Mouse (Mus musculus): ENCODE measurements around the gene Zfyve27. TPM values are rescaled to one million over a fixed set of nuclear protein-coding genes. Genes with fewer than 3 reads are reported as not detected.

The Zfyve27 gene
- polyA plus RNA-seq, 1 experiment: 49.5 TPM

GRCm38 (mm10) chr19:42229499-42230287, 65.9 kb downstream of the Zfyve27 start:
- no peaks in the 10 kb centered on the region for H3K36me3 ChIP-seq (ENCODE audit: control insufficient read depth, insufficient read depth, low read length)
- 76% methylated on average over 17 of the region's 17 CpGs for WGBS
- no peak for TF ChIP-seq CTCF (IDR thresholded peaks at IDR 0.05; ENCODE audit: extremely low read depth, insufficient read depth, insufficient read length, insufficient replicate concordance)
- TF ChIP-seq POLR2A (IDR thresholded peaks at IDR 0.05; ENCODE audit: low read depth, low read length): no peak
- no peak for DNase-seq (ENCODE audit: low read depth in 1 of 2, low spot score in 2 of 2)
- H3K4me3 ChIP-seq (ENCODE audit: extremely low read depth, insufficient read depth, insufficient read length): no peak overlapping the region
- no peak overlapping the region for H3K27ac ChIP-seq (ENCODE audit: insufficient read depth, low read length)
- H3K4me1 ChIP-seq (ENCODE audit: control insufficient read depth, insufficient read depth, insufficient read length): no peaks in the 10 kb centered on the region
- H3K27me3 ChIP-seq (ENCODE audit: control insufficient read depth, insufficient read depth, low read length): no peaks in the 10 kb centered on the region

GRCm38 (mm10) chr19:42230288-42230568, 66.5 kb downstream of the Zfyve27 start:
- no peaks in the 10 kb centered on the region for H3K27me3 ChIP-seq (ENCODE audit: control insufficient read depth, insufficient read depth, low read length)
- no peak for DNase-seq (ENCODE audit: low read depth in 1 of 2, low spot score in 2 of 2)
- no peaks in the 10 kb centered on the region for H3K4me1 ChIP-seq (ENCODE audit: control insufficient read depth, insufficient read depth, insufficient read length)
- WGBS: 83% methylated on average over 5 of the region's 5 CpGs
- no peak overlapping the region for H3K27ac ChIP-seq (ENCODE audit: insufficient read depth, low read length)
- no peak for TF ChIP-seq CTCF (IDR thresholded peaks at IDR 0.05; ENCODE audit: extremely low read depth, insufficient read depth, insufficient read length, insufficient replicate concordance)
- no peak for TF ChIP-seq POLR2A (IDR thresholded peaks at IDR 0.05; ENCODE audit: low read depth, low read length)
- H3K4me3 ChIP-seq (ENCODE audit: extremely low read depth, insufficient read depth, insufficient read length): no peak overlapping the region
- H3K36me3 ChIP-seq (ENCODE audit: control insufficient read depth, insufficient read depth, low read length): no peaks in the 10 kb centered on the region

DNA sequence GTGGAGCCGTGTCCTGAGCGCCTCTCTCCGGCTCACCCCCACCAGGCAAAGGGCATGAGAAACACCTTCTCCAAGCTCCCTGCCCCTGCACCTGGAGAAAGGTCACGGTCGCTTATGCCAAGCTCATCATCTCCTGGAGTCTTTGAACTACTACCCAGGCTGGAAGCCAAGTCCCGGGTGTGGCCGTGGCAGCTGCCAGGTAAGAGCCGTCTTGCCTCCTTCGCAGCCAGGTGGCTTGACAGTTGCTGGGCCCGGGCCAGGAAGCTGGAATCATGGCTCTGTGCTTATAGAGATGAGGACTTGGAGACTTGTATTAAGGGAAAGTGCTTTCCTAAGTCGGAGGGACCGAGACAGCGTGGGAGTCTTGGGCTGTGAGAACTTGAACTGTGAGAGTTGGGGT, 67.2 kb downstream of the Zfyve27 start:
- no peak for TF ChIP-seq CTCF (IDR thresholded peaks at IDR 0.05; ENCODE audit: extremely low read depth, insufficient read depth, insufficient read length, insufficient replicate concordance)
- no peak for TF ChIP-seq POLR2A (IDR thresholded peaks at IDR 0.05; ENCODE audit: low read depth, low read length)
- Histone ChIP-seq H3K27ac (ENCODE audit: insufficient read depth, low read length) (no peak overlapping the region), H3K4me3 (ENCODE audit: extremely low read depth, insufficient read depth, insufficient read length) (no peak overlapping the region), H3K4me1 (ENCODE audit: control insufficient read depth, insufficient read depth, insufficient read length) (no peaks in the 10 kb centered on the region), H3K36me3 (ENCODE audit: control insufficient read depth, insufficient read depth, low read length) (no peaks in the 10 kb centered on the region), H3K27me3 (ENCODE audit: control insufficient read depth, insufficient read depth, low read length) (no peaks in the 10 kb centered on the region)
- DNase-seq (ENCODE audit: low read depth in 1 of 2, low spot score in 2 of 2): no peak
- 90% methylated on average over 13 of the region's 13 CpGs for WGBS

DNA sequence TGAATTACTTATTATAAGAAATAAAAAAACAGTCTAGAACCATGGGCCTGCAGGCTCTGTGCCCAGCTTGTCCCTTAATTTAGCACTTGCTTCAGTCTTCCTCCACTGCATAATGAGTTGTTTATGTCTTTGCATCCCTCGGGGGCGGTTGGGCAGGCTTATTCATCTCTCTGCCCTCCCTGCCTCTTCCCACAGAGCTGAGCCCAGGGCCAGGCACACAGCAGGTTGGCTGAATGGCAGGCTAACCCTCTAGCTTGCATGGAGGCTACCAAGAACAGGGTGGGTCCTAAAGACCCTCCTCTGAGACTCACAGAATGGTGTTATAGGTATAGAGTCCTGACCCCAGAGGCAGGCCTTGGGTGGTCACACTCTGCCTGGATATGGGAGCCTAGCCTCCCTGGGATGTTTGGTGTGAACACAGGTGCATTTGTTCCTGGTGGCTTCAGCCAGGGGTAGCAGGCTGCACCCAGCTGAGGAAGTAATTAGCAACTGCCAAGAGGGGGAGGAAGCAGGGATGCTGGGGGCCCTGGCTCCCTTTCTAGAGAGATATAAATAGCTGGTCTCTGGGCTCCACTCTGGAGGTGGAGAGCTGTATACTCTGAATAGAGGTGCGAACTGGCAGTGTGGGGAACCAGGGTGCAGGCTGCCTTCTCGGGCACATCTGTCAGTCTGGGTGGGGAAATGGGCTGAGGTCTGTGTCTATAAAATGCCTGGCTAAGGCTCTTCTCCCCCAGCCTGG, 74.0 kb downstream of the Zfyve27 start:
- no peaks in the 10 kb centered on the region for H3K27me3 ChIP-seq (ENCODE audit: control insufficient read depth, insufficient read depth, low read length)
- H3K4me1 ChIP-seq (ENCODE audit: control insufficient read depth, insufficient read depth, insufficient read length): no peaks in the 10 kb centered on the region
- H3K36me3 ChIP-seq (ENCODE audit: control insufficient read depth, insufficient read depth, low read length): no peaks in the 10 kb centered on the region
- DNase-seq (ENCODE audit: low read depth in 1 of 2, low spot score in 2 of 2): no peak
- H3K4me3 ChIP-seq (ENCODE audit: extremely low read depth, insufficient read depth, insufficient read length): no peak overlapping the region
- H3K27ac ChIP-seq (ENCODE audit: insufficient read depth, low read length): no peak overlapping the region
- TF ChIP-seq CTCF (IDR thresholded peaks at IDR 0.05; ENCODE audit: extremely low read depth, insufficient read depth, insufficient read length, insufficient replicate concordance) (no peak), POLR2A (IDR thresholded peaks at IDR 0.05; ENCODE audit: low read depth, low read length) (no peak)
- 19% methylated on average over 4 of the region's 4 CpGs for WGBS

DNA sequence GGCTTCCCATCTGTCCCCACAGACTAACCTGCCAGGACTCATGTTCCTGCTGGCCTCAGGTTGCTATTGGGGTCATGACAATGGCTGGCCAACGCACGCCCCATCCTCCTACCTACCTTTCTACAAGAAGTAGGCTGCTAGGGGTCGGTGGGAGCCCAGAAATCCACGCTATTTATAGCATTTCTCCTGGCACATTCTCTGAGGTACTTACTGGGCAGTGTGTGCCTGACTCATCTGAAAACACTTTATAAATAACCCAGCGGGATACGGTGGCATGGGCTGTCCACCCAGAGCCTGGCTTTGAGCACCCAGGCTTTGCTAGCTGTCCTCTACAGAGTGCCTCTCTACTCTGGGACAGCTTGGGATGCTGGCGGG, 74.6 kb downstream of the Zfyve27 start:
- Histone ChIP-seq H3K27ac (ENCODE audit: insufficient read depth, low read length) (no peak overlapping the region), H3K36me3 (ENCODE audit: control insufficient read depth, insufficient read depth, low read length) (no peaks in the 10 kb centered on the region), H3K27me3 (ENCODE audit: control insufficient read depth, insufficient read depth, low read length) (no peaks in the 10 kb centered on the region), H3K4me3 (ENCODE audit: extremely low read depth, insufficient read depth, insufficient read length) (no peak overlapping the region), H3K4me1 (ENCODE audit: control insufficient read depth, insufficient read depth, insufficient read length) (no peaks in the 10 kb centered on the region)
- DNase-seq (ENCODE audit: low read depth in 1 of 2, low spot score in 2 of 2): no peak
- 61% methylated on average over 7 of the region's 7 CpGs for WGBS
- no peak for TF ChIP-seq POLR2A (IDR thresholded peaks at IDR 0.05; ENCODE audit: low read depth, low read length)
- TF ChIP-seq CTCF (IDR thresholded peaks at IDR 0.05; ENCODE audit: extremely low read depth, insufficient read depth, insufficient read length, insufficient replicate concordance): no peak

- no peak for TF ChIP-seq POLR2A (IDR thresholded peaks at IDR 0.05; ENCODE audit: low read depth, low read length)
- no peak for TF ChIP-seq CTCF (IDR thresholded peaks at IDR 0.05; ENCODE audit: extremely low read depth, insufficient read depth, insufficient read length, insufficient replicate concordance)
- Histone ChIP-seq H3K4me1 (ENCODE audit: control insufficient read depth, insufficient read depth, insufficient read length) (no peaks in the 10 kb centered on the region), H3K27ac (ENCODE audit: insufficient read depth, low read length) (no peak overlapping the region), H3K27me3 (ENCODE audit: control insufficient read depth, insufficient read depth, low read length) (no peaks in the 10 kb centered on the region), H3K36me3 (ENCODE audit: control insufficient read depth, insufficient read depth, low read length) (no peaks in the 10 kb centered on the region), H3K4me3 (ENCODE audit: extremely low read depth, insufficient read depth, insufficient read length) (no peak overlapping the region)
- 87% methylated on average over 8 of the region's 8 CpGs for WGBS
- DNase-seq (ENCODE audit: low read depth in 1 of 2, low spot score in 2 of 2): no peak
Measured at GRCm38 (mm10) chr19:42240881-42241280, 77.1 kb downstream of the Zfyve27 start.

- Histone ChIP-seq H3K27me3 (ENCODE audit: control insufficient read depth, insufficient read depth, low read length) (no peaks in the 10 kb centered on the region), H3K27ac (ENCODE audit: insufficient read depth, low read length) (no peak overlapping the region), H3K36me3 (ENCODE audit: control insufficient read depth, insufficient read depth, low read length) (no peaks in the 10 kb centered on the region), H3K4me3 (ENCODE audit: extremely low read depth, insufficient read depth, insufficient read length) (no peak overlapping the region), H3K4me1 (ENCODE audit: control insufficient read depth, insufficient read depth, insufficient read length) (no peaks in the 10 kb centered on the region)
- TF ChIP-seq CTCF (IDR thresholded peaks at IDR 0.05; ENCODE audit: extremely low read depth, insufficient read depth, insufficient read length, insufficient replicate concordance) (no peak), POLR2A (IDR thresholded peaks at IDR 0.05; ENCODE audit: low read depth, low read length) (no peak)
- 26% methylated on average over 3 of the region's 3 CpGs for WGBS
- DNase-seq (ENCODE audit: low read depth in 1 of 2, low spot score in 2 of 2): no peak
Measured at GRCm38 (mm10) chr19:42243401-42243800, 79.7 kb downstream of the Zfyve27 start.

Other genes with a start within 250 kb of the Zfyve27 start
- 10.5 and 11.0 TPM in 2 replicates for gene Exosc1, start 230.5 kb upstream of the Zfyve27 start, polyA plus RNA-seq (2012; rRNA removed)
- 68.0 and 74.0 TPM in 2 replicates for gene Zdhhc16, start 230.5 kb upstream of the Zfyve27 start, polyA plus RNA-seq (2012; rRNA removed)
- gene Mms19, start 182.8 kb upstream of the Zfyve27 start, polyA plus RNA-seq (2012; rRNA removed): 64.6 and 68.5 TPM in 2 replicates
- 18.6 and 19.3 TPM in 2 replicates for gene Ubtd1, start 182.2 kb upstream of the Zfyve27 start, polyA plus RNA-seq (2012; rRNA removed)
- 6.3 and 6.8 TPM in 2 replicates for gene Ankrd2, start 128.0 kb upstream of the Zfyve27 start, polyA plus RNA-seq (2012; rRNA removed)
- gene Hoga1, start 118.3 kb upstream of the Zfyve27 start, polyA plus RNA-seq (2012; rRNA removed): 1.6 and 2.0 TPM in 2 replicates
- gene 4933411K16Rik, start 111.7 kb upstream of the Zfyve27 start, polyA plus RNA-seq (2012; rRNA removed): 0.08 and 0.11 TPM in 2 replicates
- gene Morn4, start 77.6 kb upstream of the Zfyve27 start, polyA plus RNA-seq (2012; rRNA removed): 1.0 and 1.2 TPM in 2 replicates
- 22.3 and 25.1 TPM in 2 replicates for gene Pi4k2a, start 73.5 kb upstream of the Zfyve27 start, polyA plus RNA-seq (2012; rRNA removed)
- 13.4 and 18.2 TPM in 2 replicates for gene Avpi1, start 34.9 kb upstream of the Zfyve27 start, polyA plus RNA-seq (2012; rRNA removed)
- gene Marveld1, start 16.6 kb upstream of the Zfyve27 start, polyA plus RNA-seq (2012; rRNA removed): 52.6 and 76.5 TPM in 2 replicates
- 0.19 and 0.28 TPM in 2 replicates for gene Sfrp5, start 38.3 kb downstream of the Zfyve27 start, polyA plus RNA-seq (2012; rRNA removed)
- 0.11 TPM in 1 of 2 replicates, not detected in the other for gene Golga7b, start 83.6 kb downstream of the Zfyve27 start, polyA plus RNA-seq (2012; rRNA removed)

Measured in spleen, adult 2 months (tissue).